Mouse (Mus musculus): Measurements from ENCODE around the gene Aars2. TPM values are rescaled to one million over a fixed set of nuclear protein-coding genes. Genes with fewer than 3 reads are reported as not detected.

Aars2 gene
- total RNA-seq, 2 experiments from 2014 or later: 16.8 to 17.4 TPM

DNA sequence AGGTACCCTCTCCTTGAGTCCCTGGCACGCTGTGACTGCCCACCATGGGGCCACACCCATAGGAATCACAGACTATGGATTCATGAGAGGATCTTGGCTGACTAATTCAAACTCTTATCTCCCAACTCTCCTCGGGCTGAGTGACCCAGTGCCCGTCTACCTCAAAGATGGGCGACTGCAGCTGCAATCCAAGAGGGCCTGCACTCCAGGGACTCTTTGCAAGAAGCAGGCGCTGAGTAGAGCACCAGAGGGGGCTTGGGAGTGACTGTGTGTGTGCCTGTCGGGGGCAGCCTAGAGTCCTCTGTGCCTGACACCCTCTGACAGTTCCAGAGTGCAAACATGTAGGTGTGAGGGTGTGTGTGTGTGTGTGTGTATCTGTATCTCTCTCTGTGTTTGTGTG, 35.5 kb downstream of the Aars2 start:
- DNase-seq: no peak

DNA sequence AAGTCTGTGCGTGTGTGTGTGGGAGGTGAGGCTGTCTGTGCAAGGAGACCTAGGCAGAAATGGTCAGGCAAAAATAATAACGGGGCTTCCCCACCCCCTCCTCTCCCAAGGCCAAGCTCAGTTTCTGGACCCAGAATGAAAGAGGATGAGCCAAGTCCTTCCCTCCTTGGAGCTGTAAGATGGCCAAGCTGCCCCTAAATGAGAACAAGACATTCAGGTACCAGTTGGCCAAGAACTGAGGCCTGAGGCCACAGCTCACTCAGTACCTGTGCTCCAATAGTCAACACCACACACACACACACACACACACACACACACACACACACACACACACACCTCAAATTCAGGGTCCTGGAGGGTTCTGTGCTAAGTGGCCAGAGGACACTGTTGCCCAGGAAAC, 36.1 kb downstream of the Aars2 start:
- no peak for DNase-seq

DNA sequence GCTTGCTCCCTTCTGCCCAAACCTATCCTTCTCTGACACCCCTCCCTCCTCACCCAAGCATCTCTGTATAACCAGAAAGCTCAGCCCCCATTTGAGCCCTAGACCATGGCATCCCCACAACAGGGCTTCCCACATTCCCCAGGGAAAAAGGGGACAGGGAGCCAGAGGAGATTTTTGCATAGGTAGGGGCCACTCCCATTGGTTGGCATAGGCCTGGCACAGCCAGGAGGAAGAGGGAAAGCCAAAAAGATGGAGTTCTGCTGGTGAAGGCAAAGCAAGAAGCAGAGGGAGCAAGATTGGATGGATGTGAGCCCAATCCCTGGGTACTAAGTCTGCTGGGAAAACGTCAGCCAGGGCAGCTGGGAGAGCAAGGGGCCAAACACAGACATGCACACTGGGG, 36.5 kb downstream of the Aars2 start:
- DNase-seq: no peak

DNA sequence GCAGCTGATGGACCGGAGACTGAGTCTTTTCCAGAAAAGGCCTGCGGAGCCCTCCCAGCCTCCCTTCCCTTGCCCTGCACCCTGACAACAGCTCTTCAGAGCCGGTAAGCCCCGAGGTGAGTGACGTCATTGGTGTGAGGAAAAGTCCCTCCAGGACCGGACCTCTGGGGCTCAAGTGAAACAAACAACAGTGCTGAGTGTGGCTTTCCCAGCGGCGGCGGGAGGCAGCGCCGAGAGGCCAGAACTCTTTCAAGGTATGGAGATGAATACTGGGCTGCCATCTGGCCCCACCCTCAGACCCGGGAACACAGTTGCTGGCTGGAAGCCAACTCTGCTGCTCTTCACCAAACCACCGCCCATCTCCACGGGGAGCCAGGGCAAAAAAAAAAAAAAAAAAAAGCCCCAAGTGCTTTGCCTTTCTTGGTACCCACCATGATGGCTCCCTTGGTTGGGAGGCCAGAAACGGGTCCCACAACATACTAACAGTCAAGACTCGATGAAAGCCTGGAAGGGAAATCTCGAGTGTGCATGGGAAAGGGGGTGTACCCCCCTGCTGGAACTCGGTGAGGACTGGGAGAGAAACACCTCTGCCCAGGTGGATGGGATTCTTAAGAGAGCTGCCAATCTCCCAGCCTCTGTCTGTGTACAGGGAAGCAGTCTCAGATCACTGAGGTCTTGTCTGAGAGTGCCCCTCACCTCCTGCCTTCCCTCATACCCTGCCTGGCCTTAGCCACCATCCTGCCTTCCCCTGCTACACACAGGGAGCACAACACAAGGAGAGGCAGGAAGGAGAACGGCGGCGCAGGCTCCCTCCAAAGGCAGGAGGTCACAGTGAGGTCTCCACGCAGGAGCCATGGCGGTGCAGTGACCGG, 37.6 kb downstream of the Aars2 start:
- no peak for DNase-seq

DNA sequence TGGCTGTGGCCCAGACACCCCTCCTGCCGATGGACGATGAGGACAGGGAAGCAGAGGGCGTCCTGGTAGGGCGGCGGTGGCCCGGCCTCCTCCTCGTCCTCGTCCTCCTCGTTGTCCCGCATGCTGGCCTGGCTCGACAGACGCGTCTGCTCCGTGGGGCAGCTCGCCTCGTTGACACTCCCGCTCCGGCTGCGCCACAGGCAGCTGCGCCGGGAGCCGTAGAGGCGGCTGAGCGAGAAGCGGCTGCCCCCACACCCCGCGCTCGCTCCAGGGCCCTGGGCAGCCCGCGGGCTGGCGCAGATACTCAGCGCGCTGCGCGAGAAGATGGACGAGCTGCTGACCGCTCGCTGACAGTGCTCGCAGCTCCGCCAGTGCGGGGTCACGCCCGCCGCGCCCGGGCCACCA, 38.2 kb downstream of the Aars2 start:
- DNase-seq: no peak

DNA sequence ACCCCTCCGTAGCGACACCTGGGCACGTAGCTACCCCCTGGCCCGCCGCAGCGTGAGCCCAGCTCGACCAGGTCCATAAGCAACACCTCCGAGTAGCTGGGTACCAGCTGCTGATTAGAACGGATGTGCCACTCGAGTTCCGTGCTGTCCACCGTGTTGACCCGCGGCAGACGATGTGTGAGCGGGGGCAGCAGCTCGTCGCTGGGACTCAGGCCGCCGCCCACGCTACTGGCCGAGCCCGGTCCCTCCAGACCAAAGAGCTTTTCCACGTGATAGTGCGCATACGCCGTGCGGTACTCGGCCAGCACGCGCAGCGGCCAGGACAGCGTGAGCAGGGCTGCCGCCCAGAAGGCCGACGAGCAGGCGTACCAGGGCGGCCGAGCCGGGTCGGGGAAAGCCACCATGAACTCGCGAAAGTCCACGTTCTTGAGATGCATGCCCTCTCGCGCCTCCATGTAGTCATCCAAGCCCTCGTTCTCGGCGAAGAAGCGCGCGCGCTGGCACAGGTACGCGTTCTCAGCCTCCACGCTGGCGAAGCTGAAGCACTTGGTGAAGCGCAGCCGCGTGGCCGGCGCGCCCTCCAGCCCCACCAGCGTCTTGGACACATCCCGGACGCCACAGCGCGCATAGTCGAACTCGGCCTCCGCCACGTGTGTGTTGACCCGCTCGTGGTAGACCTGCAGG, 38.8 kb downstream of the Aars2 start:
- DNase-seq: no peak

DNA sequence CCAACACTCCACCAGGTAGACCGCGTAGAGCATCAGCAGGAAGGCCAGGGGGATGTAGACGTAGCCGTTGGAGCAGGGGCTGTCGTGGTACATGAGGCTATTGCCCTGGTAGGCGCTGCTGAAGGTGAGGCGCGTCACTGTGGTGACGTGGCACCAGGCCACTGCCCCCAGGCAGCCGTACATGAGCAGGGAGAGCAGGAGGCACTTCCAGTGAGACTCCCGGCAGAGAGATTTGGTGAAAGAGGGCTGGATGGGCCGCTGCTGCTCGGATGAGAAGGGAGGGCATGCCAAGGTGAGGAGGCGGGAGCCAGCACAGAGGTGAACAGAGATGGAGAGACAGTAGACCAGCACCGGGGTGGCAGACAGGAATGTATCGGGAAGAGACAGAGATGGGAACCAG, 40.3 kb downstream of the Aars2 start:
- DNase-seq: no peak

DNA sequence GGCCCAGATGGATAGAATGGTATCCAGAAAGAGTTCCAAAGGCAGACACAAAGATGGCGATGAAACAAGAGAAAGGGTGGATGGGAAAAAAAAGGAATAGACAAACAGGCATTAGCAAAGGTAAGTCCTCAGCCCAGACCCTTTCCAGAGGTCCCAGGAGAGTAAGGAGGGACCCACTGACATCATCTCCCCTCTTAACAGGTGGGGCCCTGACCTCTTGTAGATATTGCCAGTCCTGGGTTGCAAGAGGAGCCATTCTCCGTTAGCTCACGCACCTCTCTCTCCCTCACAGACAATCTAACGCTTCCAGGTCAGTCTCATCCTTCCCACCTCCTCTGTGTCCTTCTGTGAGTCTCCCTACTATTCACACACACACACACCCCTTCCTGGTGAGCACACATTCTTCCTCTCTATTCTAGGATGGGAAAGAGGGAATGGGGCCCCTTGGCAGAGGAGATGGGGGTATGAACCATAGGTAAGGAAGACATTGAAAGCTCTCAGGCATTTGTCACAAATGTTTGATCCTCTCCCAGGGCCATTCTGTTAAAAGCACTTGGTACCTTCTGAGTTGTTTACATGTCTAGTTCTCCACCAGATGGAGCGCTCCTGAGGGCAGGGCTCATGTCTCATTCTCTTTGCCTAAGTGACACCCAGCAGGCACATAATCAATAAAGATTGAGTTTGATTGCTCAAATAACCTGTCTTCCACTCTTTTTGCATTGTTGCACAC, 41.0 kb downstream of the Aars2 start:
- DNase-seq: no peak

DNA sequence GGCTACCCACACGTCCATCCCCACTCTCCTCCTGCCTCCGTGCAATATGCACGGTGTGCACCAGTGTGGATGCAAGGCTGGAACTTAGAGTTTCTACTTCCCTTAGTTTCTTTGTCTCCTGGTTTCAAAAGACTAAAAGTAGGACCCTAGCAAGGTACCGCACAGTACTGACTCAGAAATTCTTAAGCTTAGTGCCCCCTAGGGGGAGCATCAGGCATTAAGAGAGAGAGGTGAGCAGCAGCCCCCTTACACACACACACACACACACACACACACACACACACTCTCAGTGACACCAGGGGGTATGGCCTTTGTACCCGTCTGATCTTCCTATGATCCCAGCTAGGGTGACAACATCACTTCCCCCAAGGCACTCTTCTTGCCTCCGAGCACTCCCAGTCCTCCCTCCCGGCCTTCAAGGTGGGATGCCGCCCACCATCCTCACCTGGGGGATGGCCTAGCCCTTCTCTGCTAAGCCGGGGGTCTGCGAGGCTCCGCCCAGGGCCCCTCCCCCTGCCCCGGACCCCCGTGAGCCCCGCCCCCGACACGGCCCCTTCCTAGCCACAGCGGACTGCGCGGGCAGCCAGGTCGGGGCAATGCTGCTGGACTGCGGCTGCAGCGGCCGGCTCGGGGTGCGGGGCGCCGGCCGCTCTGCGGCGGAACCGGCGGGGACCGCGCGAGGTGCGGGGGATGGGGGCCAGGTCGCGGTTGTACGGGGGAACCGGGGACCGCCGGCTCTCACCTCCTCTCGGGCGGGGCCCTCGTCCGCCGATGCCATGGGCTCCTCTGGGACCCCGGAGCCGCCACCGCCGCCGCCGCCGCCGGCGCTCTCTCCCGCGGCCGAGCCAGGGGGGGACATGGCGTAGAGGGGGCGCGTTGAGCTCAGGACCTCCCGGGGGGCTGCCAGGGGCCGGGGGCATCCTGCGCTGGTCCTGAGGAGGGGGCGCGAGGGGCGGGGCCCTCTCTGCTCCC, 42.2 kb downstream of the Aars2 start:
- DNase-seq: peak in 1 of 2 experiments; percentile 29

DNA sequence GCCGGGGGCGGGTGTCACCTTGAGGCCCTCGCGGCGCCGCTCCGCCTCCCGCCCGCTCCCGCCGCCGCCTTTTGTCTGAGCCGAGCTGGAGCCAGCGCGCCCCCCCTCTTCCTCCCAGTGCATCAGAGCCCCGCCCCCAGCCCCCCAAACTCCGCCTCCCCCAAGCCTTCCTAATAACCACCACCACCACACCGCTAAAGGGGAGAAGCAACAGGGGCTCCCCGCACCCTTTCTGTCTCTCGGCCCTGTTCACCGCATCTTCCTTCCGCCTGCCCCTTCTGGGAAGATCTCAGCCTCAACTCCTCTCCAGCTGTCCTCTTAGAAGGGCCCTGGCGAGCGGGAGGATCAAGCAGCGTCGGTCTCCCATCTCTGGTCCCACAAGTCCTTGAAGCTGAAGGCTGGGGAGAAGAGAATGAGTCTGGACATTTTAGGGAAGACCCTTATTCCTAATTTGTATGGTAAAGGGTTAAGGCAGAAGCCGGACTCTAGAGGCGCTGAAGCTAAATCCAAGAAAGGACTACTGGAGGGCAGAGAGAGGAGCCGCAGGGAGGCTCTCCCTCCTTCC, 43.1 kb downstream of the Aars2 start, which contains the start of gene Tmem151b:
TSS of gene Tmem151b (minus strand) at position 61 of the 565 bp plus-strand sequence.
- peak in 1 of 2 experiments; percentile 37 for DNase-seq

DNA sequence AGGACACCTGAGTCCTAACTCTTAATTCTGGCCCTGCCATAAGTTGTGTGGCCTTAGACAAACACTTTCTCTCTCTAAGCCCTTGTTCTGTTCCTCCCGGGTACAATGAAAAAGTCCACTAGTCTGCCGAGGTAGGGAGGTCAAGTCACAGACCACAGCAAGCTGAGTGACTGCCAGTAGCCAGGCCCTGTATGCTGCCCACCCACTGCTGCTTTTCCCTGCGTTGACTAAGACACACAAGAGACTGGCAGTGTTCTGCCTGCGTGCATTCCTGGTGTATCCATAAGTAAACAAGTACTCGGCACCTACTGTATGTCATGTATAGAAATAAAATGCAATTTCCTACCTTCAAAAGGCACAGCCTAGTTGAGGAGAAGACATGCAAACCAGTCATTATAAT, 43.6 kb downstream of the Aars2 start:
- DNase-seq: no peak

DNA sequence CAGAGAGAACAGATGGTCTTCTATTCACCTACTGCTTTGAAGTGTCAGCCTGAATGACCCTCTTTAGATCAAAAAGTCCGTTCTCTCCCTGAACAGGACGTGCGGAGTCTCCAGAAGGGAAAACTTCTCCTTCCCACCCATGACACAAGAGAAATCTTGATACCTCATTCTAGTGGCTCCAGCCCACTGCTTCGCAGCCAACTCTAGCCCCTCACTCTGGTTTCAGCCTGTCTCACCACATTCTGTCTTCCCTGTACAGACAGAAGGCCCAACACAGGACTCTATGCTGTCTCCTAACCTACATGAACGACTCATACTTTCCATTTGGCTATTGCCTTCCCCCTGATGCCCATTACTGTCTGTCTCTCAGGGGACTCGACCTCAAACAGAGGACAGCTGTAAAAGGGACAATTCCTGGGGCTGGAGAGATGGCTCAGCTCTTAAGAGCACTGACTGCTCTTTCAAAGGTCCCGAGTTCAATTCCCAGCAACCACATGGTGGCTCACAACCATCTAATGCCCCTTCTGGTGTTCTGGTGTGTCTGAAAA, 44.7 kb downstream of the Aars2 start:
- no peak for DNase-seq

DNA sequence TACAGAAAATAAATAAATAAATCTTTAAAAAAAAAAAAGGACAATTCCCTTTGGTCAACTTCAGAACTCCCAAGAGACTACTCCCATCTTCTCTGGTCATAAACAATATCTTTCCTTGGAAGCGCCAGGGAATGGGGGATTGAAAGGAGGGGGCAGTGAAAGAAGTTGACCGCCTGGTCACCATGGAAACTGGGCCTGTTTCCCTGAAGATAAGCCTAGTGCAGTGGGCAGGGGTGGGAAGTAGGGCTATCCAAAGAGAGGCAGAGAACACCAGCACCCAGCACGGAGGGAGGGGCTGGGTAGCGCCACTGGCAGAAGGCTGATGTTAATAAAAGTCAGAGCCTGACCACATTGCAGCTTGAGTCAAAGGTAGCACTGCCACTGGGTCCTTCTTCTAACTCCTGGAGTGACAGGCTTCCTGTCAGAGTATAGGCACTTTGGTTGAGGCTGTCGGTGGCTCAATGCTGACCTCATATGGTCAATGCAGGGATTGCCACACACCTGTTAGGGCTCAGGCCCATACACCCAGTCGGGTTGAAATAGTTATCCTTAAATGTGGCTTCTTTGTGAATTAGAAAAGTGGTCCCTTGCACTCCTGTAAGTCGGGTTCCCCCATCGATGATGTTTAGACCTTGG, 45.3 kb downstream of the Aars2 start:
- peak; percentile 79 to 81 for DNase-seq

DNA sequence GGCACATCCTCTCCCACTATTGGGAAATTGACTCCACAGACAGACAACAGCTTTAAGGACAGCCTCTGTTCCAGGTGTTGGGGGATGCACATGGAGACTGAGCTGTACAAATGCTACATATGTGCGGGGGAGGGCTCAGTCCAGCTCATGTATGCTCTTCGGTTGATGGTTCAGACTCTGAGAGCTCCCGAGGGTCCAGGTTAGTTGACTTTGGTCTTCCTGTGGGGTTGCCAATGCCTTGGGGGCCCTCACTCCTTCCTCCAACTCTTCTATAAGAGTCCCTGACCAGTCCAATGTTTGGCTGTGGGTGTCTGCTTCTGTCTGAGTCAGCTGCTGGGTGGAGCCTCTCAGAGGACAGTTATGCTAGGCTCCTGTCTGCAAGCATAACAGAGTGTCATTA, 46.4 kb downstream of the Aars2 start:
- DNase-seq: no peak

DNA sequence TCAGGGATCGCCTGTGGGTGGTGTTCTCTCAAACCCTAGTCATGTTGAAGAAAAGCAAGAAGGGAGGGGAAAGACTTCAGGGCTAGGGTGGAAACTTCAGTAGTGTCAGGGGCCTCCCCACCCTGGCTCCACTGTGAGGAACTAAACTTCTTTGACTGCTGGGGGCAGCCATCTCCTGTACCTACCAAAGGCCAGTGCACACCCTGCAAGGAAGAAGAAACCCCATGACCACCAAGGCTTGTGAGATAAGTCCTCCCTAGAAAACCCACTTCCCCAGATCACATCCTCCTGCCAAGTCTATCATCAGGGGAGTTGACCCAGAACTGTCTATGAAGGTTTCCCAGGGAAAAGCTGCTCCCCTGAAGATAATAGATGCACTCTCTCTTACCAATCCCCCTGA, 47.8 kb downstream of the Aars2 start:
- no peak for DNase-seq

DNA sequence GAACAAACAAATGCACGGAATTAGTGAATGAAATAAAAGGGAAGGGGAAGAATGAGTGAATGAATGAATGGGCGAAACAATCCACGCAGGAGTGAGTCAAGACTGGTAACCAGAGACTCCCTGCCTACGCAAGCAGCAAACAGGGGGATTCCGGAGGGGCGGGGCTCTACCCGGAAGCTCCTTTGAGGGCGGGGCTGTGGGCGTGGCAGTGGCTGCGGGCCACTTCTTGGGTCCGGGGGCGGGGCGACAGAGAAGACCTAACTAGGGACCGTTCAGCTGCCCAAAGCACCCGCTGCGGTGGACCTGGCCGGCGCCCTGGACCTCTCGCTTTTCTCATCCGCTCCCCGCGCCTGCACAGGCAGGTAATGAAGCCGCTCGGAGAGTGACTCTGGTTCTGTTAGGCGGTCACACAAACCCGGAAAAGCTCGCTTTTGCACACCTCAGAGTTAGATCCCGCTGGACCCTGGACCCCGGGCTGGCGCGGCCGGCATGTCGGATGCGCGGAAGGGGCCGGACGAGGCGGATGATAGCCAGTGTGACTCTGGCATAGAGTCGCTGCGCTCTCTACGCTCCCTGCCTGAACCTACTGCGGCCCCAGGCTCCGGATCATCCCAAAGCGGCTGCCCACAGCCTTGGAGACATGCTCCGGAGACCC, 48.9 kb downstream of the Aars2 start, which contains the start of gene Nfkbie:
TSS of gene Nfkbie (plus strand) at position 252 of the 655 bp plus-strand sequence.
- DNase-seq: peak; percentile 98 to 99

DNA sequence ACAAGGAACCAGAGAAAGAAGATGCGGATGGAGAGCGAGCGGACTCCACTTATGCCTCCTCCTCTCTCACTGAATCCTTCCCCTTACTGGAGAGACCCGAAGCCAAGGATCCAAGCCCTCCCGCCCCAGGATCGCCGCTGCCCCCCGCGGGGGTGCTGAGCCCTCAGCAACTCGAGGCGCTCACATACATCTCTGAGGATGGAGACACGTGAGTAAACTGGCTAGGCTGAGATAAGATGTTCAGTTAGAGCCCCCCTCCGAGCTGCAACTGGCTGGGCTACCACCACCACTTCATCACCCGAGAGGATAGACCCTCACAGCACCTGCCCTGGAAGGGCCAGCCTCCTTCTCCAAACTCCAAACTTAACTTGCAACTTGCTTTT, 49.5 kb downstream of the Aars2 start:
- no peak for DNase-seq

DNA sequence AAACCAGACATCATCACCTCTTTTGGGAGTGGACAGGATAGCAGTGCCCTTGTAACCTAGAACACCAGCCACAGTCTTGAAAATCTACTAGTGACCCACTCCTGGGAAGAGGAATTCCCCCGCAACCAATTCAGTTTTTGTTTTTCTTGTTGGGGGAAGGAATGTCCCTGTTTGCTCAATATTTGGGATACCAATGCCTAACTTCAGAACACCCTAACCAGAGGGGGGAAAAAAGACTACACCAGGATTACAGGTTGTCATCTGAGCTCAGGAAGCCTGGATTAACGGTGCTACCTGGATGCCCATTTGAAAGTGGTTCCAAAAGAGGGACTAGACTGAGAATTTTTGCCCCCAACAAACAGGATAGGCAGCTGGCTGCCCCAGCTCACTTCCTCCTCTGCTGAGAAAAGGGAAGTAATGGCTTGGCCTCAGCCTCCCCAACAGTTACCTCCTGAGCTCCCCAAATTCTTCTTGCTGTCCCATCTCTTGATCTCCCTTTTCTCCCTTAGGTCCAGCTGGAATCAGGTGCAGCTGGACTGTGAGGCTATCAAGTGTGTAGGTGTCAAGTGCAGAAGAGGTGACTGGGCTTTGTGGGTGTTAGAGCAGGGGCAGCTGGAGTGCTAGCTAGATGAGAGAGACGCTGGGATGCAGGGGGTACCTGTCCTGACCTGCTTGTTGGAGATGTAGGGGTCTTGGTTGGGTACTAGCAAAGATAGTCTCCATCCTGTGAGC, 50.0 kb downstream of the Aars2 start:
- DNase-seq: no peak

DNA sequence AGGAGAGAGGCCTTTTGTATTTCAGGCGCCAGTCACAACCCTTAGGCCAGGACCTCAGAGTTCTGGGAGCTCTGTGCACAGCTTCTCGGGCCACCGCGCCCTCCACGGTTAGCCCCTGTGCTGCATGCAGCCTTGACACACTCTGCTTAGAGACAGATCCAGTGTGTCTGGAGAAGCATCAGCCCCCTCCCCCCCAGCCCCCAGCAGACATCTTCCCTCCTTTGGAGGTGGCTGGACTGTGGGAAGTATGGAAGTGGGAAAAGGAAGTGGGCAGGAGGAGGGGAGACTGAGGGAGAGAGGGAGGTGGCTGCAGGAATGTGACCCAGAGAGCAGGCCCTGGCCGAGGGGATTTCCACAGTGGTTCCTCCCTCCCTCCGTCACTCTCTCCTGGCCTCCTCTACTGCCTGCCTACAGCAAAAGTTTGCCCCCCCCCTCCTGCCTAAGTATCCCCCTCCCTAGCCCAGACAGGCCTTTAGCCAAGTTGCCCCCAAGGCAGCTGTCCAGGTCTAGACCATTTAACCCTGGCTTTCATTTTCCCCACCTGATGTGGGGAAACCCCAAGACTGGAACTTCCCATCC, 50.7 kb downstream of the Aars2 start:
- peak in 1 of 2 experiments; percentile 19 for DNase-seq
